Mouse (Mus musculus) liver, postnatal 0 days (tissue): Measurements from ENCODE around the gene Comtd1.

Experiments
- CTCF ChIP-seq: sonication (generic); IDR thresholded peaks from 2 replicates; pipeline ENCODE4 v1.5.1; 2016; ENCODE audit warnings: antibody characterized with exemption, low read depth
- EP300 ChIP-seq: IDR thresholded peaks from 2 replicates; pipeline ENCODE4 v1.6.1; 2016; ENCODE audit warnings: antibody characterized with exemption, low read depth, mild to moderate bottlenecking

DNA sequence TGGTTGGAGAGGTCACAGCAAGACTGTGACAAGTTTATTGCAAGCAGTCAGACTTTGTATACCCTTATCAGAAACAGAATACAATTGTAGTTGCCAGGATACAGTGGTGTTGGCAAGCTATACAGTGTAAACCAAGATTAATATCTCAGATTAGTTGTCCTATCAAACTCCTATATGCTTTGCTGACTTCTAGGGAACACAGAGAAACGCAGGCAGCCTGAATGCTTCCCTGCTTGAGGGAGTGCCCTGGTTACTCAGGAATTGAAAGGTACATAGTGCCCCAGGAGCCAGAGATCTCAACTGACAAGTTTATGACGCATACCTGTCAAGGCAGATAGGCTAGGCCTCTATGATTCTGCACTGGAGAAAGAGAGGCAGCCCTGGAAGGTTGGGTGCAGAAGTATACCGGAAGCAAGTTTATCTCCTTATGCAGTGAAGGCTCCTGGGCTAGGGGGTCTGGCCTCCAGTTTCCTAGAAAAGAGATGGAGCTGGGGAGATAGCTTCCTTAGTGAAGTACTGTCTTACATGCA is 42.1 kb downstream of the Comtd1 start:
- no peak for TF ChIP-seq CTCF
- peak; percentile 36; the same call in 1 of the 2 replicates for TF ChIP-seq EP300
